Mouse (Mus musculus): Measurements from ENCODE around the gene 6030468B19Rik. TPM values are rescaled to one million over a fixed set of nuclear protein-coding genes. Genes with fewer than 3 reads are reported as not detected.

Gene 6030468B19Rik
- polyA plus RNA-seq, 1 experiment from 2014 or later: 0.21 TPM

GRCm38 (mm10) chr11:117855360-117855759, 57.9 kb downstream of the 6030468B19Rik start:
- DNase-seq (ENCODE audit: low spot score): no peak

- DNase-seq (ENCODE audit: low spot score): no peak
These were observed 58.5 kb downstream of the 6030468B19Rik start for GRCm38 (mm10) chr11:117855975-117856374.

Other genes starting within 250 kb of the 6030468B19Rik start
- gene Tnrc6c, start 143.4 kb upstream of the 6030468B19Rik start, polyA plus RNA-seq (2015; fragmentation: Nextera tagmentation; extraction: Ambion mirVana): 13.2 and 18.7 TPM in 2 replicates
- 37.5 and 41.1 TPM in 2 replicates for gene Tmc8, start 15.6 kb upstream of the 6030468B19Rik start, polyA plus RNA-seq (2015; fragmentation: Nextera tagmentation; extraction: Ambion mirVana)
- gene Tmc6, start 15.5 kb upstream of the 6030468B19Rik start, polyA plus RNA-seq (2015; fragmentation: Nextera tagmentation; extraction: Ambion mirVana): 46.7 and 58.9 TPM in 2 replicates
- gene Gm20708, start 12.0 kb downstream of the 6030468B19Rik start, polyA plus RNA-seq (2015; fragmentation: Nextera tagmentation; extraction: Ambion mirVana): 0.13 and 0.48 TPM in 2 replicates
- gene Syngr2, start 12.0 kb downstream of the 6030468B19Rik start, polyA plus RNA-seq (2015; fragmentation: Nextera tagmentation; extraction: Ambion mirVana): 100.0 and 116 TPM in 2 replicates
- 6.5 and 6.9 TPM in 2 replicates for gene Afmid, start 28.3 kb downstream of the 6030468B19Rik start, polyA plus RNA-seq (2015; fragmentation: Nextera tagmentation; extraction: Ambion mirVana)
- gene Tk1, start 28.4 kb downstream of the 6030468B19Rik start, polyA plus RNA-seq (2015; fragmentation: Nextera tagmentation; extraction: Ambion mirVana): 119 and 133 TPM in 2 replicates
- gene Birc5, start 51.6 kb downstream of the 6030468B19Rik start, polyA plus RNA-seq (2015; fragmentation: Nextera tagmentation; extraction: Ambion mirVana): 457 and 480 TPM in 2 replicates
- gene Tmem235, start 63.1 kb downstream of the 6030468B19Rik start, polyA plus RNA-seq (2015; fragmentation: Nextera tagmentation; extraction: Ambion mirVana): not detected in 2 replicates
- 9.0 and 9.4 TPM in 2 replicates for gene Tha1, start 75.8 kb downstream of the 6030468B19Rik start, polyA plus RNA-seq (2015; fragmentation: Nextera tagmentation; extraction: Ambion mirVana)
- 25.8 and 26.7 TPM in 2 replicates for gene Socs3, start 172.4 kb downstream of the 6030468B19Rik start, polyA plus RNA-seq (2015; fragmentation: Nextera tagmentation; extraction: Ambion mirVana)
- gene Pgs1, start 188.6 kb downstream of the 6030468B19Rik start, polyA plus RNA-seq (2015; fragmentation: Nextera tagmentation; extraction: Ambion mirVana): 54.8 and 55.6 TPM in 2 replicates

Measured in thymus, postnatal 0 days (tissue).